Mouse (Mus musculus) MEL (cell line): ENCODE data around the gene Nfasc. TPM values are rescaled to one million over a fixed set of nuclear protein-coding genes. Genes with fewer than 3 reads are reported as not detected.

Experiments
- DNase-seq: peaks from one replicate; pipeline ENCODE4 v3.0.0; 2011; ENCODE audit warnings: low read depth, low spot score
- H3K27ac ChIP-seq: 2 replicates; pipeline ENCODE4 v1.5.1; 2012; ENCODE audit warnings: low read depth, mild to moderate bottlenecking, control low read depth, low read length, moderate library complexity; ENCODE audit not compliant: control insufficient read depth
- H3K27me3 ChIP-seq, 2 experiments: fragments of 150-350 bp in 1 of 2; sonication (generic) in 1 of 2; 2 replicates each; pipeline ENCODE4 v1.6.1; 2012; ENCODE audit warnings: low read length in 2 of 2, mild to moderate bottlenecking in 2 of 2, improper control_type of control experiment in 1 of 2, moderate library complexity in 1 of 2; ENCODE audit not compliant: insufficient read depth in 2 of 2, control insufficient read depth in 1 of 2
- H3K36me3 ChIP-seq, 2 experiments: 2 replicates each; pipeline ENCODE4 v1.6.1; 2012 to 2014; ENCODE audit warnings: low read length in 2 of 2, improper control_type of control experiment in 1 of 2, inconsistent platforms in 1 of 2, mild to moderate bottlenecking in 1 of 2; ENCODE audit not compliant: insufficient read depth in 2 of 2, control insufficient read depth in 1 of 2
- H3K4me1 ChIP-seq, 2 experiments: fragments of 150-350 bp in 1 of 2; sonication (generic) in 1 of 2; 2 replicates each; pipeline ENCODE4 v1.6.1; 2012; ENCODE audit warnings: low read length in 2 of 2, improper control_type of control experiment in 1 of 2, mild to moderate bottlenecking in 1 of 2; ENCODE audit not compliant: insufficient read depth in 2 of 2, control insufficient read depth in 1 of 2
- H3K4me3 ChIP-seq, 2 experiments: fragments of 150-350 bp in 1 of 2; sonication (generic) in 1 of 2; 2 replicates each; pipeline ENCODE4 v1.5.1; 2012; ENCODE audit warnings: low read depth in 2 of 2, low read length in 2 of 2, mild to moderate bottlenecking in 2 of 2, moderate library complexity in 2 of 2, control low read depth in 1 of 2, improper control_type of control experiment in 1 of 2; ENCODE audit not compliant: control insufficient read depth in 1 of 2, insufficient read depth in 1 of 2
- H3K79me2 ChIP-seq: 2 replicates; pipeline ENCODE4 v1.6.1; 2012; ENCODE audit warnings: mild to moderate bottlenecking, low read length, moderate library complexity; ENCODE audit not compliant: control insufficient read depth, poor library complexity, insufficient read depth
- H3K9ac ChIP-seq: 2 replicates; pipeline ENCODE4 v1.6.1; 2012; ENCODE audit warnings: low read depth, mild to moderate bottlenecking, control low read depth, low read length, moderate library complexity; ENCODE audit not compliant: control insufficient read depth, poor library complexity, severe bottlenecking
- H3K9me3 ChIP-seq: fragments of 150-350 bp; sonication (generic); replicated peaks from 2 replicates; pipeline ENCODE4 v1.6.1; 2012; ENCODE audit warnings: mild to moderate bottlenecking, low read length, improper control_type of control experiment, moderate library complexity; ENCODE audit not compliant: insufficient read depth
- CHD1 ChIP-seq: IDR thresholded peaks from 2 replicates; pipeline ENCODE4 v1.6.1; 2012; ENCODE audit warnings: low read depth, mild to moderate bottlenecking, inconsistent platforms, low read length, improper control_type of control experiment
- ELF1 ChIP-seq: IDR thresholded peaks from 2 replicates; pipeline ENCODE4 v1.6.1; 2014; ENCODE audit warnings: low read depth, mild to moderate bottlenecking, inconsistent platforms, low read length, improper control_type of control experiment, moderate library complexity
- EP300 ChIP-seq, 2 experiments: IDR thresholded peaks; 2 replicates each; pipeline ENCODE4 v1.6.1; 2011; ENCODE audit warnings: improper control_type of control experiment in 2 of 2, low read length in 2 of 2, low read depth in 1 of 2, mild to moderate bottlenecking in 1 of 2
- HCFC1 ChIP-seq: IDR thresholded peaks from 2 replicates; pipeline ENCODE4 v1.6.1; 2012; ENCODE audit warnings: low read depth, mild to moderate bottlenecking, inconsistent platforms, low read length, improper control_type of control experiment, moderate library complexity
- JUND ChIP-seq: IDR thresholded peaks from 2 replicates; pipeline ENCODE4 v1.6.1; 2011; ENCODE audit warnings: low read depth, mild to moderate bottlenecking, improper control_type of control experiment, low read length
- KAT2A ChIP-seq: conservative IDR thresholded peaks from 2 replicates; pipeline ENCODE4 v1.6.1; 2012; ENCODE audit warnings: low read depth, low read length, improper control_type of control experiment, inconsistent platforms
- MAZ ChIP-seq: IDR thresholded peaks from 2 replicates; pipeline ENCODE4 v1.6.1; 2012; ENCODE audit warnings: low read depth, mild to moderate bottlenecking, inconsistent platforms, low read length, improper control_type of control experiment
- MEF2A ChIP-seq: IDR thresholded peaks from 2 replicates; pipeline ENCODE4 v1.6.1; 2014; ENCODE audit warnings: low read depth, mild to moderate bottlenecking, inconsistent platforms, low read length, improper control_type of control experiment; ENCODE audit not compliant: poor library complexity, insufficient replicate concordance, severe bottlenecking; ENCODE audit errors: extremely low read depth
- MXI1 ChIP-seq: IDR thresholded peaks from 2 replicates; pipeline ENCODE4 v1.6.1; 2011; ENCODE audit warnings: mild to moderate bottlenecking, low read depth, low read length, improper control_type of control experiment
- MYC ChIP-seq: IDR thresholded peaks from 2 replicates; pipeline ENCODE4 v1.6.1; 2011; ENCODE audit warnings: low read depth, mild to moderate bottlenecking, low read length, improper control_type of control experiment, moderate library complexity
- NELFE ChIP-seq: IDR thresholded peaks from 2 replicates; pipeline ENCODE4 v1.6.1; 2011; ENCODE audit warnings: low read depth, low read length, improper control_type of control experiment
- NRF1 ChIP-seq: IDR thresholded peaks from 2 replicates; pipeline ENCODE4 v1.6.1; 2014; ENCODE audit warnings: low read depth, mild to moderate bottlenecking, inconsistent platforms, low read length, improper control_type of control experiment, moderate library complexity; ENCODE audit not compliant: poor library complexity, insufficient read depth, severe bottlenecking
- POLR2A ChIP-seq, 2 experiments: IDR thresholded peaks; 2 replicates each; pipeline ENCODE4 v1.6.1; 2011 to 2012; ENCODE audit warnings: low read length in 2 of 2, mild to moderate bottlenecking in 2 of 2, control low read depth in 1 of 2, improper control_type of control experiment in 1 of 2, low read depth in 1 of 2, moderate library complexity in 1 of 2; ENCODE audit not compliant: control insufficient read depth in 1 of 2, insufficient read depth in 1 of 2, poor library complexity in 1 of 2
- POLR2AphosphoS2 ChIP-seq: IDR thresholded peaks from 2 replicates; pipeline ENCODE4 v1.6.1; 2011; ENCODE audit warnings: low read length, improper control_type of control experiment
- POLR2AphosphoS5 ChIP-seq: IDR thresholded peaks from 2 replicates; pipeline ENCODE4 v1.6.1; 2012; ENCODE audit warnings: low read depth, borderline replicate concordance, mild to moderate bottlenecking, inconsistent platforms, low read length, moderate library complexity, mixed read lengths
- RAD21 ChIP-seq: IDR thresholded peaks from 2 replicates; pipeline ENCODE4 v1.6.1; 2011; ENCODE audit warnings: mild to moderate bottlenecking, low read depth, low read length, improper control_type of control experiment
- SMC3 ChIP-seq: IDR thresholded peaks from 2 replicates; pipeline ENCODE4 v1.6.1; 2011; ENCODE audit warnings: low read depth, low read length, improper control_type of control experiment
- TCF12 ChIP-seq: IDR thresholded peaks from 2 replicates; pipeline ENCODE4 v1.6.1; 2014; ENCODE audit warnings: low read depth, mild to moderate bottlenecking, inconsistent platforms, low read length, improper control_type of control experiment, moderate library complexity
- USF1 ChIP-seq: IDR thresholded peaks from 2 replicates; pipeline ENCODE4 v1.6.1; 2014; ENCODE audit warnings: low read depth, mild to moderate bottlenecking, inconsistent platforms, low read length, improper control_type of control experiment, moderate library complexity
- ZKSCAN1 ChIP-seq: IDR thresholded peaks from 2 replicates; pipeline ENCODE4 v1.6.1; 2012; ENCODE audit warnings: low read depth, mild to moderate bottlenecking, inconsistent platforms, low read length, improper control_type of control experiment, moderate library complexity
- ZNF384 ChIP-seq: IDR thresholded peaks from 2 replicates; pipeline ENCODE4 v1.6.1; 2012; ENCODE audit warnings: low read depth, mild to moderate bottlenecking, inconsistent platforms, low read length, improper control_type of control experiment
- polyA plus RNA-seq, 2 experiments: library from polyadenylated mRNA; stranded (reverse) in 1 of 2; unstranded in 1 of 2; fragments of >175 nt in 1 of 2; fragments of >200 nt in 1 of 2; gene quantifications; 2 replicates each; pipeline versions ENCODE4 v1.2.1 to v1.2.4; 2012; ENCODE audit warnings: low replicate concordance in 2 of 2, low read depth in 1 of 2; ENCODE audit not compliant: insufficient read length in 2 of 2, insufficient read depth in 1 of 2, missing spikeins in 1 of 2
- total RNA-seq: library from RNA; depleted of rRNA; stranded (reverse); fragments of 300-350 nt; gene quantifications from 2 replicates; pipeline ENCODE4 v1.2.3, GENCODE M21; 2012

The Nfasc gene
- total and polyA plus RNA-seq, 3 experiments, result not detected

DNA sequence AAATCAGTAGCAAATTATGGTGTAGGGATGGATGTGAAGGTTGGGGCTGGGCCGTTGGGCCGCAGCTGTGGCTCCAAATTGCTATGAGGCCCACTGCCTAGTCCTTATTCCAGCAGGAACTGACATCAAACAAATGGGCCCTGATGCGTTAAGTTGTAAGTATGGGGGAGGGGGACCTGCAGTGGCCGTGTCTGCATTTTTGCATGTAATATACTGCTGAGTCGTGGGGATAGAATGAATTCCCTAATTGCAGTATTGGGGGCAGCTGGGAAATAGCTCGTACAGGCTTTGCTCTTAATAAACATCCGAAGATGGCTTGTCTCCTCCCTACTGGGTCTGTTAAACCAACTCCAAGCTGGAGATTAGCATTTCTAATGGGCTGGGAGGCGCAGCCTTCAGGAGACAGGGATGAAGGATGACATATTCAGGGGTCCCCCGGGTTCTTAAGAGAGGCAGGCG lies 179.2 kb downstream of the Nfasc start:
- H3K27ac ChIP-seq, result no peak overlapping the region
- no peak for TF ChIP-seq MXI1
- no peak for TF ChIP-seq RAD21
- no peak for TF ChIP-seq MEF2A
- no peak for TF ChIP-seq USF1
- no peak for TF ChIP-seq ELF1
- no peak for TF ChIP-seq MYC
- TF ChIP-seq ZNF384, result no peak
- no peak for TF ChIP-seq KAT2A
- TF ChIP-seq JUND, result no peak
- TF ChIP-seq HCFC1, result no peak
- TF ChIP-seq TCF12, result no peak
- no peak for TF ChIP-seq NELFE
- no peak for TF ChIP-seq SMC3
- no peak for TF ChIP-seq MAZ
- no peak for TF ChIP-seq CHD1
- no peak for TF ChIP-seq POLR2A (IDR thresholded peaks at IDR 0.05; ENCODE audit: control insufficient read depth in 1 of 2, insufficient read depth in 1 of 2, low read depth in 1 of 2, low read length in 2 of 2, poor library complexity in 1 of 2)
- no peak for TF ChIP-seq POLR2AphosphoS5
- TF ChIP-seq NRF1, result no peak
- no peak for TF ChIP-seq ZKSCAN1
- H3K4me1 ChIP-seq, result peaks cover 0 to 19% of the 10 kb centered on the region in 2 experiments; a peak in 2 of 4 replicates
- no peak for DNase-seq
- H3K4me3 ChIP-seq, result no peak overlapping the region
- peaks cover 0 to 1% of the 10 kb centered on the region in 2 experiments; a peak in 2 of 4 replicates for H3K36me3 ChIP-seq
- H3K9me3 ChIP-seq, result no peaks in the 10 kb centered on the region
- H3K79me2 ChIP-seq, result no peaks in the 10 kb centered on the region
- H3K9ac ChIP-seq, result no peak overlapping the region
- peaks cover 4 to 8% of the 10 kb centered on the region in 2 experiments for H3K27me3 ChIP-seq

GRCm38 (mm10) chr1:132560907-132561700 lies 180.5 kb downstream of the Nfasc start:
- Histone ChIP-seq H3K79me2 (no peaks in the 10 kb centered on the region), H3K4me3 (no peak overlapping the region), H3K9ac (no peak overlapping the region), H3K36me3 (peaks cover 0 to 4% of the 10 kb centered on the region in 2 experiments; a peak in 2 of 4 replicates), H3K27ac (no peak overlapping the region), H3K9me3 (no peaks in the 10 kb centered on the region), H3K4me1 (peaks cover 0 to 22% of the 10 kb centered on the region in 2 experiments; a peak in 2 of 4 replicates), H3K27me3 (peaks cover 4 to 10% of the 10 kb centered on the region in 2 experiments)
- TF ChIP-seq ELF1, result no peak
- no peak for TF ChIP-seq POLR2AphosphoS2
- TF ChIP-seq EP300 (IDR thresholded peaks at IDR 0.05; ENCODE audit: low read depth in 1 of 2, low read length in 2 of 2), result no peak
- no peak for TF ChIP-seq ZNF384
- no peak for TF ChIP-seq CHD1
- TF ChIP-seq MYC, result no peak
- TF ChIP-seq MXI1, result no peak
- TF ChIP-seq ZKSCAN1, result no peak
- no peak for DNase-seq
